Mouse (Mus musculus): Measurements from ENCODE around the gene Bmp2k.

GRCm38 (mm10) chr5:96995791-96996190, 1.7 kb upstream of the Bmp2k start:
- TF ChIP-seq CTCF (IDR thresholded peaks at IDR 0.05; ENCODE audit: control insufficient read depth, insufficient read depth, insufficient replicate concordance, low read depth, low read length) (no peak), POLR2A (IDR thresholded peaks at IDR 0.05; ENCODE audit: control insufficient read depth, low read depth, low read length) (no peak)
